Mouse (Mus musculus): ENCODE results near the gene Atp6v1g2. TPM values are rescaled to one million over a fixed set of nuclear protein-coding genes. Genes with fewer than 3 reads are reported as not detected.
"Not testable (repeated sequence)": the region's sequence is repeated elsewhere in the genome, so short reads cannot be mapped to it uniquely, and the experiment has no call there.

Gene Atp6v1g2
- polyA plus RNA-seq, 1 experiment from 2014 or later, result 3.0 TPM

GRCm38 (mm10) chr17:35232043-35232442 lies 1.4 kb upstream of the Atp6v1g2 start:
- TF ChIP-seq CTCF (IDR thresholded peaks at IDR 0.05; ENCODE audit: low read depth) (peak; percentile 97), EP300 (optimal IDR thresholded peaks at IDR 0.05) (no peak)
- Histone ChIP-seq H3K9me3 (ENCODE audit: control insufficient read depth, low read length) (no peaks in the 10 kb centered on the region), H3K27ac (replicated peaks) (no peak overlapping the region), H3K9ac (ENCODE audit: low read length) (no peak overlapping the region), H3K4me3 (ENCODE audit: low read depth, low read length) (no peak overlapping the region), H3K36me3 (ENCODE audit: control insufficient read depth, insufficient read depth, low read length) (peaks cover 4% of the 10 kb centered on the region), H3K27me3 (ENCODE audit: control insufficient read depth, insufficient read depth, low read length) (no peaks in the 10 kb centered on the region), H3K4me2 (replicated peaks; ENCODE audit: low read depth) (no peak overlapping the region), H3K4me1 (replicated peaks; ENCODE audit: control insufficient read depth, insufficient read depth) (peaks cover 2% of the 10 kb centered on the region)
- WGBS, result 15% methylated on average over 12 of the region's 12 CpGs
- DNase-seq (ENCODE audit: low spot score), result peak; percentile 84
- ATAC-seq (ENCODE audit: low FRiP score, low TSS enrichment), result no peak

GRCm38 (mm10) chr17:35232659-35233058 lies 801 bp upstream of the Atp6v1g2 start:
- 65% methylated on average over 5 of the region's 5 CpGs for WGBS
- H3K4me1 ChIP-seq (replicated peaks; ENCODE audit: control insufficient read depth, insufficient read depth), result peaks cover 2% of the 10 kb centered on the region
- H3K27me3 ChIP-seq (ENCODE audit: control insufficient read depth, insufficient read depth, low read length), result no peaks in the 10 kb centered on the region
- ATAC-seq (ENCODE audit: low FRiP score, low TSS enrichment) (no peak), DNase-seq (ENCODE audit: low spot score) (no peak)
- no peak overlapping the region for H3K4me3 ChIP-seq (ENCODE audit: low read depth, low read length)
- no peak overlapping the region for H3K4me2 ChIP-seq (replicated peaks; ENCODE audit: low read depth)
- H3K9ac ChIP-seq (ENCODE audit: low read length), result no peak overlapping the region
- no peaks in the 10 kb centered on the region for H3K9me3 ChIP-seq (ENCODE audit: control insufficient read depth, low read length)
- TF ChIP-seq EP300 (optimal IDR thresholded peaks at IDR 0.05) (no peak), CTCF (IDR thresholded peaks at IDR 0.05; ENCODE audit: low read depth) (no peak)
- peak overlapping the region; percentile 85 for H3K27ac ChIP-seq (replicated peaks)
- peaks cover 4% of the 10 kb centered on the region for H3K36me3 ChIP-seq (ENCODE audit: control insufficient read depth, insufficient read depth, low read length)

- H3K9me3 ChIP-seq (ENCODE audit: control insufficient read depth, low read length); H3K4me1 ChIP-seq (replicated peaks; ENCODE audit: control insufficient read depth, insufficient read depth); H3K36me3 ChIP-seq (ENCODE audit: control insufficient read depth, insufficient read depth, low read length); DNase-seq (ENCODE audit: low spot score); H3K27me3 ChIP-seq (ENCODE audit: control insufficient read depth, insufficient read depth, low read length); H3K9ac ChIP-seq (ENCODE audit: low read length); H3K4me3 ChIP-seq (ENCODE audit: low read depth, low read length); ATAC-seq (ENCODE audit: low FRiP score, low TSS enrichment): not testable (repeated sequence)
- peak overlapping the region; percentile 85 for H3K27ac ChIP-seq (replicated peaks)
- WGBS, result 67% methylated on average over 7 of the region's 7 CpGs
- H3K4me2 ChIP-seq (replicated peaks; ENCODE audit: low read depth), result peak overlapping the region; percentile 91
Observed at GRCm38 (mm10) chr17:35234090-35234489, 630 bp downstream of the Atp6v1g2 start.

GRCm38 (mm10) chr17:35234903-35235302 lies 1.4 kb downstream of the Atp6v1g2 start:
- Histone ChIP-seq H3K4me2 (replicated peaks; ENCODE audit: low read depth) (peak overlapping the region; percentile 91), H3K4me1 (replicated peaks; ENCODE audit: control insufficient read depth, insufficient read depth) (peaks cover 2% of the 10 kb centered on the region), H3K9ac (ENCODE audit: low read length) (peak overlapping the region; percentile 86), H3K27ac (replicated peaks) (peak overlapping the region; percentile 97), H3K4me3 (ENCODE audit: low read depth, low read length) (peak overlapping the region; percentile 56), H3K27me3 (ENCODE audit: control insufficient read depth, insufficient read depth, low read length) (no peaks in the 10 kb centered on the region), H3K36me3 (ENCODE audit: control insufficient read depth, insufficient read depth, low read length) (no peaks in the 10 kb centered on the region; the same call in 1 of the 2 replicates), H3K9me3 (ENCODE audit: control insufficient read depth, low read length) (no peaks in the 10 kb centered on the region)
- WGBS, result 4% methylated on average over 31 of the region's 31 CpGs
- DNase-seq (ENCODE audit: low spot score), result peak; percentile 66
- ATAC-seq (ENCODE audit: low FRiP score, low TSS enrichment), result 0 out of 2 replicates have a peak, but pooled peaks have one; percentile 5
- TF ChIP-seq CTCF (IDR thresholded peaks at IDR 0.05; ENCODE audit: low read depth) (peak; percentile 30; the same call in 1 of the 2 replicates), EP300 (optimal IDR thresholded peaks at IDR 0.05) (no peak)

- TF ChIP-seq CTCF (IDR thresholded peaks at IDR 0.05; ENCODE audit: low read depth) (no peak), EP300 (optimal IDR thresholded peaks at IDR 0.05) (peak; percentile 63)
- H3K9me3 ChIP-seq (ENCODE audit: control insufficient read depth, low read length), result no peaks in the 10 kb centered on the region
- peak; percentile 80 for ATAC-seq (ENCODE audit: low FRiP score, low TSS enrichment)
- peak; percentile 91 for DNase-seq (ENCODE audit: low spot score)
- H3K36me3 ChIP-seq (ENCODE audit: control insufficient read depth, insufficient read depth, low read length), result no peaks in the 10 kb centered on the region; the same call in 1 of the 2 replicates
- H3K27ac ChIP-seq (replicated peaks), result peak within 1 kb of the TSS; percentile 97
- under 1% methylated on average over 35 of the region's 35 CpGs for WGBS
- peak within 1 kb of the TSS; percentile 56 for H3K4me3 ChIP-seq (ENCODE audit: low read depth, low read length)
- peak within 1 kb of the TSS; percentile 86 for H3K9ac ChIP-seq (ENCODE audit: low read length)
- H3K4me2 ChIP-seq (replicated peaks; ENCODE audit: low read depth), result peak within 1 kb of the TSS; percentile 91
- H3K27me3 ChIP-seq (ENCODE audit: control insufficient read depth, insufficient read depth, low read length), result no peaks in the 10 kb centered on the region
- H3K4me1 ChIP-seq (replicated peaks; ENCODE audit: control insufficient read depth, insufficient read depth), result peaks cover 3% of the 10 kb centered on the region
Observed at GRCm38 (mm10) chr17:35235614-35236389, 2.3 kb downstream of the Atp6v1g2 start, which contains the start of gene Nfkbil1. Nfkbil1 (minus strand) TSS chr17:35235792.

- ATAC-seq (ENCODE audit: low FRiP score, low TSS enrichment) (peak; percentile 68), DNase-seq (ENCODE audit: low spot score) (peak; percentile 96)
- Histone ChIP-seq H3K27ac (replicated peaks) (peak overlapping the region; percentile 97), H3K9ac (ENCODE audit: low read length) (peak overlapping the region; percentile 86), H3K27me3 (ENCODE audit: control insufficient read depth, insufficient read depth, low read length) (no peaks in the 10 kb centered on the region), H3K4me2 (replicated peaks; ENCODE audit: low read depth) (peak overlapping the region; percentile 91), H3K4me1 (replicated peaks; ENCODE audit: control insufficient read depth, insufficient read depth) (peaks cover 6% of the 10 kb centered on the region), H3K9me3 (ENCODE audit: control insufficient read depth, low read length) (no peaks in the 10 kb centered on the region), H3K36me3 (ENCODE audit: control insufficient read depth, insufficient read depth, low read length) (no peaks in the 10 kb centered on the region; the same call in 1 of the 2 replicates), H3K4me3 (ENCODE audit: low read depth, low read length) (peak overlapping the region; percentile 56)
- WGBS, result under 1% methylated on average over 18 of the region's 18 CpGs
- TF ChIP-seq EP300 (optimal IDR thresholded peaks at IDR 0.05) (no peak), CTCF (IDR thresholded peaks at IDR 0.05; ENCODE audit: low read depth) (peak; percentile 100)
Observed at GRCm38 (mm10) chr17:35236390-35236746, 2.9 kb downstream of the Atp6v1g2 start.

Measured in stomach, postnatal 0 days (tissue).